Mouse (Mus musculus) liver, adult 10 weeks (tissue): ENCODE results near the gene Vmn2r57. TPM values are rescaled to one million over a fixed set of nuclear protein-coding genes. Genes with fewer than 3 reads are reported as not detected.

Experiments
- polyA plus RNA-seq: library from polyadenylated mRNA; stranded (reverse); fragments of 350-450 nt; fragmentation: Illumina TruSeq; extraction: RNeasy Lipid Tissue Mini Kit (QIAGEN cat#74804); gene quantifications from one replicate; pipeline ENCODE4 v1.2.3, GENCODE M21; 2014; ENCODE audit warnings: low read depth, low replicate concordance

Vmn2r57 gene
- 0.66 TPM for polyA plus RNA-seq

DNA sequence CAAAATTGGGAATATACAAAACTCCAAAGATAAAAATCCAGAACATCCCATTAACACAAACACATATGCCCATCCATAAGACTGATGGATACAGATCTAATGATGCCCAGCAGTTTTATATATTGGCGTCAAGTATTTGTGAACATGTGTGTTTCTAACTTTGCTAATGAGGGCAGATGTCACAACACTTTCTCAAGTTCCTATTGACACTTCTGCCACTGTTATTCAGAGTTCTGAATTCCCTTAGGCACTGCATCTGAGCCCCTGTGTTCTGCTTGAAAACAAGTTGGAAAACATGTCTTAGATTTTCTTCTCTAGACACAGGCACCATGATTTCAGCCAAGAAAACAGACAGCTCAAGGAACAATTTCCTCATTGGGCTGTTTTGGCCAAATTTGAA, at the start of gene Vmn2r57:
Gene Vmn2r57, minus strand, starts transcription at position 101 of the 400 bp plus-strand sequence.

DNA sequence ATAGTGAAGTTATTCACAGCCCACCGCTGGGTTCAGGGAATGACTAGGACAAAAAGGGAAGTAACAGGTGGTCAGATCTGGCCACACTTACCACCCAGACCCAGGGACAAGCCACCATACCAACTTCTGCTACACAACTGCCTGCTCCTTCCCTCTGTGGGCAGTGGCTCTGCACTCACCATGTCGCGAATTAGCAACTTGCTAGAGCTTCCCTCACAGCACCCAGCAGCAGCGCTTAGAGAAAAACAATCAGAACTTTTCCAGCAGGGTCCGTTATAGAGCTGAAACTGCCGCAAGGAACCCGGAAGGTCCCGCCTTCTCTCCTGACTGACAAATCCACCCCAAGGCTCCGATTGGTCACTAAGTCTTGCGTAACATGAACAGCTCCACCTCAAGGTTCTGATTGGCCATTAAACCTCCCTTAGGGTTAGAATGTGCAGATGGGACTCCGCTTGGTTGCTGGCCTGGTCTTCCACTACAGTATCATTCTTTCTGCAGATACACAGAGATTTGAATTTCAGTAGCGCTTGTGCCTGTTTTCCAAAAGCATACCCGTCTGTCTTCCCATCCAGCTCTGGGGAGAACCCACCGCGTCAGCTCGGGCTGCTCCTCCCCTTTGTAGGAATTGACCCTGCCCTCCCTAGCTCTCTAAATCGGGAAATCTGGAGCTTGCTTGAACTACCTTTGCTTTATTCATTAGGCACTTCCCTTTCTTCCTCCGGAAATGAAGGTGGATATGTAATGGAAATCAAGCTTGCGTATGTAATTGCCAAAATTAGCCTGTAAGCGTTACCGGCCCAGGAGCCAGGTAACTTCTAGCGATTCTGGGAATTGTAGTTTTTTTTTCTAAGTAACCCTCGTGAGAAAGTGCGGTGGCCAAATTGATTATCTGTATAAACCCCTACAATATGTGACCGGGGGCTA, 55.2 kb downstream of the Vmn2r57 start, which contains the start of gene AI987944:
Gene AI987944, minus strand, starts transcription at position 332 of the 924 bp plus-strand sequence.

Other genes with a start within 250 kb of the Vmn2r57 start
- gene AI987944, start 55.3 kb downstream of the Vmn2r57 start, polyA plus RNA-seq = 41.4 TPM
- not detected for gene Gm20449, start 50.7 kb upstream of the Vmn2r57 start, polyA plus RNA-seq
- 11.6 TPM for gene AW146154, start 51.2 kb upstream of the Vmn2r57 start, polyA plus RNA-seq
- gene Gm6871, start 125.0 kb upstream of the Vmn2r57 start, polyA plus RNA-seq = not detected
- 15.8 TPM for gene 2610021A01Rik, start 150.5 kb upstream of the Vmn2r57 start, polyA plus RNA-seq
- gene Zfp788, start 184.5 kb upstream of the Vmn2r57 start, polyA plus RNA-seq = 8.1 TPM